Mouse (Mus musculus): ENCODE data around the gene Chrna7. TPM values are rescaled to one million over a fixed set of nuclear protein-coding genes. Genes with fewer than 3 reads are reported as not detected.

Gene Chrna7
- polyA plus RNA-seq, 1 experiment from 2014 or later, result 0.35 TPM

DNA sequence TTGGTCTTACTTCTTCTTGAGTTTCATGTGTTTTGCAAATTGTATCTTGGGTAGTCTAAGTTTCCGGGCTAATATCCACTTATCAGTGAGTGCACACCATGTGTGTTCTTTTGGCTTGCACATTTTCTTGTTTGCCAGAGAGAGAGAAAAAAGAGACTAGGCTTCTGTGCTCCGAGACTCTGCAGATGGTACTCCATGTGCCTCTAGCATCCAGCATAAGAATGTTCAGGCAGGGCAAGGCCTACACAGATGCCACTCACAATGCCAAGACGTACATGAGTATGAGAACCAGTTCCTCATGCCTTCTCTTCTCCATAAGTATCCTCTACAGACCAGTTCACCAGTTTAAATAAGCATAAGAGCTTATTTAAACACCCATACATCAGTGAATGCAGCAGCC, 47.8 kb downstream of the Chrna7 start:
- H3K27me3 ChIP-seq, result no peaks in the 10 kb centered on the region
- WGBS, result 78% methylated on average over 3 of the region's 3 CpGs
- H3K36me3 ChIP-seq, result no peaks in the 10 kb centered on the region
- no peak overlapping the region for H3K4me2 ChIP-seq
- H3K9ac ChIP-seq, result no peak overlapping the region
- ATAC-seq (replicated peaks; ENCODE audit: insufficient number of reproducible peaks, insufficient read depth, low FRiP score, low read depth), result no peak
- no peaks in the 10 kb centered on the region for H3K4me1 ChIP-seq (replicated peaks)
- no peak overlapping the region for H3K27ac ChIP-seq
- no peaks in the 10 kb centered on the region for H3K9me3 ChIP-seq (replicated peaks)
- no peak overlapping the region for H3K4me3 ChIP-seq

DNA sequence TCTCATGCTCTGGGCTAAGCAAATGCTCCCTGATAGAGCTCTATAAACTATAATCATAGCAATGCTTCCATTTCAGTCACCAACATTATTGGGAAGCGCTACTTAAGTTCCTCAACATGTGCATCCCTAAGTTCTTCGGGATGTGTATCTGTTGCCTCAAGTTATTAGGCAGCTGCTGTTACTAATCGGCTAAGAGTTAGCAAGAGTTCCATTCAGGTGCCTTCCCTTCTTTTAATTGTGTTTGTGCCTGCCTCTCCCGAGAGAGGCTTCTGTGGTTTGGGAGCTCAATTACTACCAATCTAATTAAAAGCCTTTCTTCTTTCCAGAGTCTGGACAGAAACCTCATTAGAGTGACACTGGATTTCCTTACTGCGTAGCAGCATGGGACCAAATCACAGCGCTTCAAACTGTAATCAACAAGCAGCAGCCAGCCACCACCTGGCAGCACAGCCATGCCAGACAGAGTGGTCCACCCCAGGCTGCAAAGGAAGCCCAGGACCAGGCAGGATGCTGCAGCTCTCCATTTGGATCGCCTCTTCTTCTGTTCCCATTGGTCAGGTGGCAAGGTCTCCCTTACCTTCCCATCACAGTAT, 50.0 kb downstream of the Chrna7 start:
- Histone ChIP-seq H3K36me3 (no peaks in the 10 kb centered on the region), H3K9ac (no peak overlapping the region), H3K4me1 (replicated peaks) (no peaks in the 10 kb centered on the region), H3K9me3 (replicated peaks) (no peaks in the 10 kb centered on the region), H3K4me3 (no peak overlapping the region), H3K4me2 (no peak overlapping the region), H3K27ac (no peak overlapping the region), H3K27me3 (no peaks in the 10 kb centered on the region)
- ATAC-seq (replicated peaks; ENCODE audit: insufficient number of reproducible peaks, insufficient read depth, low FRiP score, low read depth), result no peak
- 75% methylated on average over 7 of the region's 7 CpGs for WGBS

DNA sequence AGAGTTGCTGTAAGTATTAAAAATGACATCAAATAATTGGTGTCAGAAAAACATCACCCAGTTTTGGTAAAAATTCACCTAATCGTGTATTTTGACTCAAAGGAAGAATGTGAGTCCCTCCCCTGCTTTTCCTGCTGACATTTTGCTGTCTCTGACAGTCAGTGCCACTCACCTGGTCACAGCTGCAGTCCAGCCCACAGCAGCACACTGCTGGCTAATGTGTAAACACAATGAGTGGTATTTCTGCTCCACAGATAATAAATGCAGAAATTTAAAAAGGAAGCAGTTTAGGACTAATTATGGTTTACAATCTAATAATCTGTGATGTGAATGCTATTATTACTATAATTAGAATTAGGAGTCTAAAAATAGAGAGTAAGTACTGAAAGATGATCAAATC, 59.1 kb downstream of the Chrna7 start:
- no peak overlapping the region for H3K27ac ChIP-seq
- no peaks in the 10 kb centered on the region for H3K27me3 ChIP-seq
- no peaks in the 10 kb centered on the region for H3K9me3 ChIP-seq (replicated peaks)
- 50% methylated on average over 1 of the region's 1 CpGs for WGBS
- no peak for ATAC-seq (replicated peaks; ENCODE audit: insufficient number of reproducible peaks, insufficient read depth, low FRiP score, low read depth)
- H3K4me3 ChIP-seq, result no peak overlapping the region
- no peaks in the 10 kb centered on the region for H3K4me1 ChIP-seq (replicated peaks)
- H3K36me3 ChIP-seq, result no peaks in the 10 kb centered on the region
- no peak overlapping the region for H3K9ac ChIP-seq
- H3K4me2 ChIP-seq, result no peak overlapping the region

GRCm38 (mm10) chr7:63148740-63149139, 63.6 kb downstream of the Chrna7 start:
- Histone ChIP-seq H3K9me3 (replicated peaks) (no peaks in the 10 kb centered on the region), H3K9ac (no peak overlapping the region), H3K27ac (no peak overlapping the region), H3K4me1 (replicated peaks) (no peaks in the 10 kb centered on the region), H3K36me3 (no peaks in the 10 kb centered on the region), H3K4me3 (no peak overlapping the region), H3K27me3 (no peaks in the 10 kb centered on the region), H3K4me2 (no peak overlapping the region)
- 71% methylated on average over 3 of the region's 3 CpGs for WGBS
- no peak for ATAC-seq (replicated peaks; ENCODE audit: insufficient number of reproducible peaks, insufficient read depth, low FRiP score, low read depth)

- Histone ChIP-seq H3K27me3 (no peaks in the 10 kb centered on the region), H3K4me1 (replicated peaks) (no peaks in the 10 kb centered on the region), H3K36me3 (no peaks in the 10 kb centered on the region), H3K27ac (no peak overlapping the region), H3K9me3 (replicated peaks) (no peaks in the 10 kb centered on the region), H3K4me3 (no peak overlapping the region), H3K4me2 (no peak overlapping the region), H3K9ac (no peak overlapping the region)
- ATAC-seq (replicated peaks; ENCODE audit: insufficient number of reproducible peaks, insufficient read depth, low FRiP score, low read depth), result no peak
- 81% methylated on average over 5 of the region's 5 CpGs for WGBS
These were observed 64.0 kb downstream of the Chrna7 start for GRCm38 (mm10) chr7:63148321-63148720.

GRCm38 (mm10) chr7:63122547-63122946, 89.8 kb downstream of the Chrna7 start:
- Histone ChIP-seq H3K4me1 (replicated peaks) (no peaks in the 10 kb centered on the region), H3K4me2 (no peak overlapping the region), H3K9ac (no peak overlapping the region), H3K27me3 (no peaks in the 10 kb centered on the region), H3K9me3 (replicated peaks) (no peaks in the 10 kb centered on the region), H3K36me3 (no peaks in the 10 kb centered on the region), H3K27ac (no peak overlapping the region), H3K4me3 (no peak overlapping the region)
- WGBS, result 39% methylated on average over 2 of the region's 2 CpGs
- ATAC-seq (replicated peaks; ENCODE audit: insufficient number of reproducible peaks, insufficient read depth, low FRiP score, low read depth), result no peak

- no peak for ATAC-seq (replicated peaks; ENCODE audit: insufficient number of reproducible peaks, insufficient read depth, low FRiP score, low read depth)
- H3K9ac ChIP-seq, result no peak overlapping the region
- WGBS, result 44% methylated on average over 2 of the region's 2 CpGs
- H3K36me3 ChIP-seq, result no peaks in the 10 kb centered on the region
- no peak overlapping the region for H3K4me2 ChIP-seq
- no peaks in the 10 kb centered on the region for H3K27me3 ChIP-seq
- H3K4me1 ChIP-seq (replicated peaks), result no peaks in the 10 kb centered on the region
- no peak overlapping the region for H3K27ac ChIP-seq
- no peak overlapping the region for H3K4me3 ChIP-seq
- H3K9me3 ChIP-seq (replicated peaks), result no peaks in the 10 kb centered on the region
These were observed 98.7 kb downstream of the Chrna7 start for GRCm38 (mm10) chr7:63113671-63114070.

DNA sequence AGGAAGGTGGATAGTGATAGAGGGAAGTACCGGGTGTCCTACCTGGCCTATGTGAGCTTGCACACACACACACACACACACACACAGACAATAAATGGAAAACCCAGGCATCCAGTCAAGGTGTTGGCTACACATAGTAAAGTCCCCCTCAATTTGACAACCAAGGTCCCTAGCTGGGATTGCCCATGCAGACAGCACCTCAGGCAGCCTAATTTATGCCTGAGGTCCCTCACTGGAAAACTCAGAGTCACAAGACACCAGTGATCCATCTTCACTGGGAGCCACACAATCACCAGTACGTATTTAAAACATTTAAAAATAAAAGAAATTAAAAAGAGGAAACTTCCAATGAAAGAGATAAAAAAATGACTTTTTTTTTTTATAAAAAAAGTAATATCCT, 99.1 kb downstream of the Chrna7 start:
- H3K4me2 ChIP-seq, result no peak overlapping the region
- ATAC-seq (replicated peaks; ENCODE audit: insufficient number of reproducible peaks, insufficient read depth, low FRiP score, low read depth), result no peak
- H3K4me1 ChIP-seq (replicated peaks), result no peaks in the 10 kb centered on the region
- no peaks in the 10 kb centered on the region for H3K9me3 ChIP-seq (replicated peaks)
- no peak overlapping the region for H3K27ac ChIP-seq
- WGBS, result 83% methylated on average over 2 of the region's 2 CpGs
- H3K9ac ChIP-seq, result no peak overlapping the region
- H3K27me3 ChIP-seq, result no peaks in the 10 kb centered on the region
- H3K36me3 ChIP-seq, result no peaks in the 10 kb centered on the region
- H3K4me3 ChIP-seq, result no peak overlapping the region

DNA sequence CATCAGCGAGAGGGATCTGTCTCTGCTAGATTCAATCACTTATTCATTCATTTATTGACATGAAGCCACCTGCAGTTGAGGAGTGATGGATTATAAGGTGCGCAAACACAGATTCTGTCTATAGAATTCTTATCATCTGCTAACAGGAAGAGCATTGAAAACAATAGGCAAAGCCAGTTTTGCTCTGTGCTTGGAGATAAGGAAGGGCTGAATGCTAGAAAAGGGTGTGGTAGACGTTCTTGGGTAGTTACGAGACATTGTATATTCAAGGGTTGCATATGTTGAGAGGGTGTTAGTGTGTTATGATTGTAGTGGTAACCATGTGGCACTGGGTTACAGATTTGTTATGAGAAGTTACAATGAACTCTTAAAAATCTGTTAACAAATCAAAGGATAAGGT, 103.0 kb downstream of the Chrna7 start:
- H3K4me3 ChIP-seq, result no peak overlapping the region
- no peak overlapping the region for H3K9ac ChIP-seq
- H3K27ac ChIP-seq, result no peak overlapping the region
- H3K9me3 ChIP-seq (replicated peaks), result no peaks in the 10 kb centered on the region
- no peaks in the 10 kb centered on the region for H3K36me3 ChIP-seq
- H3K4me1 ChIP-seq (replicated peaks), result no peaks in the 10 kb centered on the region
- H3K27me3 ChIP-seq, result no peaks in the 10 kb centered on the region
- 64% methylated on average over 4 of the region's 4 CpGs for WGBS
- no peak for ATAC-seq (replicated peaks; ENCODE audit: insufficient number of reproducible peaks, insufficient read depth, low FRiP score, low read depth)
- no peak overlapping the region for H3K4me2 ChIP-seq

GRCm38 (mm10) chr7:63085954-63086353, 126.4 kb downstream of the Chrna7 start:
- Histone ChIP-seq H3K4me2 (no peak overlapping the region), H3K36me3 (no peaks in the 10 kb centered on the region), H3K27me3 (no peaks in the 10 kb centered on the region), H3K9ac (no peak overlapping the region), H3K4me3 (no peak overlapping the region), H3K4me1 (replicated peaks) (no peaks in the 10 kb centered on the region), H3K27ac (no peak overlapping the region), H3K9me3 (replicated peaks) (no peaks in the 10 kb centered on the region)
- ATAC-seq (replicated peaks; ENCODE audit: insufficient number of reproducible peaks, insufficient read depth, low FRiP score, low read depth), result no peak
- 85% methylated on average over 4 of the region's 4 CpGs for WGBS

- Histone ChIP-seq H3K27me3 (no peaks in the 10 kb centered on the region), H3K27ac (no peak overlapping the region), H3K4me2 (no peak overlapping the region), H3K9ac (no peak overlapping the region), H3K36me3 (no peaks in the 10 kb centered on the region), H3K4me1 (replicated peaks) (no peaks in the 10 kb centered on the region), H3K4me3 (no peak overlapping the region), H3K9me3 (replicated peaks) (no peaks in the 10 kb centered on the region)
- ATAC-seq (replicated peaks; ENCODE audit: insufficient number of reproducible peaks, insufficient read depth, low FRiP score, low read depth), result no peak
- WGBS, result 0% methylated on average over 1 of the region's 1 CpGs
These were observed 127.9 kb downstream of the Chrna7 start for GRCm38 (mm10) chr7:63084351-63085003.

DNA sequence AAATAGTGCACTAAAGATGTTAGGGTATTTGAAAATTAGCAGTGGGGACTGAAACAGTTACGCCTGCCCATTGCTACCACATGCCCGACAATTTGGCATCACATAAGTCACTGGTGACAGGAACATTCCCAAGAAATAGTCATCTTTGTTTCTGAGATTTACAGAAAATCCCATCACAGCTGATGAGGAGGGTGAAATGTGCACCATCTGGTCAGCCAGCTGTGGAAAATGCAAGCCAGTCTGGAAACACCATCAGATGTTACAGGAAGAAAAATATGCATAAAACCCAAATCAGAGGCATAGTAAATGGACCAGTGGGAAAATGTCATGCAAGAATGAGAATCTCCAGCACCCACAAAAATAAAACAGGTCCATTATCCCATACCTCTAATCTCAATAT, 151.4 kb downstream of the Chrna7 start:
- Histone ChIP-seq H3K4me3 (no peak overlapping the region), H3K27me3 (no peaks in the 10 kb centered on the region), H3K36me3 (no peaks in the 10 kb centered on the region), H3K27ac (no peak overlapping the region), H3K9me3 (replicated peaks) (no peaks in the 10 kb centered on the region), H3K4me1 (replicated peaks) (no peaks in the 10 kb centered on the region), H3K9ac (no peak overlapping the region), H3K4me2 (no peak overlapping the region)
- 66% methylated on average over 2 of the region's 2 CpGs for WGBS
- no peak for ATAC-seq (replicated peaks; ENCODE audit: insufficient number of reproducible peaks, insufficient read depth, low FRiP score, low read depth)

All from heart, embryonic 15.5 days (tissue).